Mouse (Mus musculus): ENCODE results near the gene Hpse.

DNA sequence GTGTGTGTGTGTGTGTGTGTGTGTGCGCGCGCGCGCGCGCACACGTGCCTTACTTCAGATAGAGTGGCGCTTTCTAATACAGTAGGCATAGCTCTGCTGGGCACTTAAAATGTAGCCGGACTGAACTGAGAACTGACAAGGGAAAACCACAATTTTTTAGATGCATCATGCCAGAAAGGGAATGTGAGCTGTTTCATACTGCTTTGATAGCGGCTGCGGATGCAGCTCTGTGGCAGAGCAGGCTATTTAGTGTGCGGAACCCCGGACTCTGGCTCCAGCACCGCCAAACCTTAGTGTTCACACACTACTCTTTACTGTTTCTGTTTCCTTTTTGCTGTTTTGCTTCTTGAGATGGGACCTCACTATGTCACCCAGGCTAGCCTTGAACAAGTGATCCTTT, 2.8 kb downstream of the Hpse start:
- TF ChIP-seq POLR2AphosphoS5 (IDR thresholded peaks at IDR 0.05; ENCODE audit: insufficient replicate concordance, low read depth, low read length) (no peak), CTCF (IDR thresholded peaks at IDR 0.05; ENCODE audit: low read depth, low read length) (no peak), GATA1 (IDR thresholded peaks at IDR 0.05; ENCODE audit: borderline replicate concordance, low read length) (no peak), TAL1 (conservative IDR thresholded peaks at IDR 0.05; ENCODE audit: low read depth, low read length) (no peak), GATA2 (IDR thresholded peaks at IDR 0.05; ENCODE audit: borderline replicate concordance, low read depth, low read length) (no peak)

All from G1E (cell line).